Mouse (Mus musculus) spleen, postnatal 36 days (tissue): ENCODE measurements around the gene Grk4.
"Not testable (repeated sequence)": the region's sequence is repeated elsewhere in the genome, so short reads cannot be mapped to it uniquely, and the experiment has no call there.

Experiments
- DNase-seq, 2 experiments: peaks; one replicate each; pipeline ENCODE4 v3.0.0; 2022; ENCODE audit warnings: low spot score in 2 of 2, mixed read lengths in 1 of 2

Grk4 gene

GRCm38 (mm10) chr5:34708436-34708835 lies 48.3 kb downstream of the Grk4 start:
- DNase-seq: no peak

- not testable (repeated sequence) for DNase-seq
Measured at GRCm38 (mm10) chr5:34714371-34714770, 54.2 kb downstream of the Grk4 start.

GRCm38 (mm10) chr5:34714816-34715215 lies 54.6 kb downstream of the Grk4 start:
- no peak for DNase-seq

GRCm38 (mm10) chr5:34729141-34729540 lies 69.0 kb downstream of the Grk4 start:
- no peak for DNase-seq

GRCm38 (mm10) chr5:34730255-34730654 lies 70.1 kb downstream of the Grk4 start:
- peak in 1 of 2 experiments; percentile 2 for DNase-seq

GRCm38 (mm10) chr5:34751477-34751876 lies 91.3 kb downstream of the Grk4 start:
- no peak for DNase-seq

- no peak for DNase-seq
Measured at GRCm38 (mm10) chr5:34758762-34759161, 98.6 kb downstream of the Grk4 start.

GRCm38 (mm10) chr5:34760850-34761508 lies 100.8 kb downstream of the Grk4 start:
- no peak for DNase-seq

- peak; percentile 95 to 96 for DNase-seq
Measured at GRCm38 (mm10) chr5:34761509-34761908, 101.3 kb downstream of the Grk4 start, which contains the start of gene Htt. Gene Htt, plus strand, starts transcription at chr5:34761740.

- peak; percentile 3 to 21 for DNase-seq
Measured at GRCm38 (mm10) chr5:34761934-34762611, 101.9 kb downstream of the Grk4 start.

GRCm38 (mm10) chr5:34771818-34772217 lies 111.6 kb downstream of the Grk4 start:
- no peak for DNase-seq

- DNase-seq: no peak
Measured at GRCm38 (mm10) chr5:34772696-34773245, 112.6 kb downstream of the Grk4 start.

GRCm38 (mm10) chr5:34773392-34773791 lies 113.2 kb downstream of the Grk4 start:
- DNase-seq: peak; percentile 20

- DNase-seq: no peak
Measured at GRCm38 (mm10) chr5:34785027-34785426, 124.8 kb downstream of the Grk4 start.

GRCm38 (mm10) chr5:34791141-34791540 lies 131.0 kb downstream of the Grk4 start:
- no peak for DNase-seq

GRCm38 (mm10) chr5:34800292-34800953 lies 140.2 kb downstream of the Grk4 start:
- no peak for DNase-seq
